Mouse (Mus musculus) midbrain, embryonic 16.5 days (tissue): Measurements from ENCODE around the gene Sipa1l3. TPM values are rescaled to one million over a fixed set of nuclear protein-coding genes. Genes with fewer than 3 reads are reported as not detected.

Source experiments
- ATAC-seq: fragments of 200-750 bp; cut with Nextera tagmentation; 2 replicates; pipeline ENCODE4 v1.8.0; 2017; ENCODE audit warnings: moderate TSS enrichment
- H3K27ac ChIP-seq: fragments of 300-500 bp; sonication (generic); 2 replicates; pipeline ENCODE4 v1.5.1; 2014; ENCODE audit warnings: mild to moderate bottlenecking, low read length, mixed read lengths
- H3K27me3 ChIP-seq: fragments of 300-500 bp; sonication (generic); 2 replicates; pipeline ENCODE4 v1.6.1; 2014; ENCODE audit warnings: low read depth, low read length, mixed read lengths; ENCODE audit not compliant: control insufficient read depth, insufficient read depth
- H3K36me3 ChIP-seq: fragments of 300-500 bp; sonication (generic); 2 replicates; pipeline ENCODE4 v1.6.1; 2014; ENCODE audit warnings: mild to moderate bottlenecking, low read length, moderate library complexity, mixed read lengths; ENCODE audit not compliant: control insufficient read depth, insufficient read depth
- H3K4me1 ChIP-seq: fragments of 300-500 bp; sonication (generic); 2 replicates; pipeline ENCODE4 v1.6.1; 2014; ENCODE audit warnings: mild to moderate bottlenecking, low read length, mixed read lengths; ENCODE audit not compliant: control insufficient read depth, insufficient read depth
- H3K4me2 ChIP-seq: fragments of 300-500 bp; sonication (generic); 2 replicates; pipeline ENCODE4 v1.6.1; 2014; ENCODE audit warnings: mild to moderate bottlenecking, low read length, mixed read lengths
- H3K4me3 ChIP-seq: fragments of 300-500 bp; sonication (generic); 2 replicates; pipeline ENCODE4 v1.5.1; 2014; ENCODE audit warnings: low read depth, mild to moderate bottlenecking, low read length, moderate library complexity, mixed read lengths
- H3K9ac ChIP-seq: fragments of 300-500 bp; sonication (generic); 2 replicates; pipeline ENCODE4 v1.6.1; 2014; ENCODE audit warnings: low read depth, low read length, mixed read lengths
- H3K9me3 ChIP-seq: fragments of 300-500 bp; sonication (generic); replicated peaks from 2 replicates; pipeline ENCODE4 v1.6.1; 2014; ENCODE audit warnings: mild to moderate bottlenecking, low read length, mixed read lengths; ENCODE audit not compliant: control insufficient read depth, poor library complexity, severe bottlenecking
- WGBS: fragments of 180-500 bp; shearing (Covaris S2); extraction: QIAGEN DNeasy Blood & Tissue Kit; methylation state at CpG from one replicate; pipeline ENCODE4 v1.1.7; 2014; 5-methylcytosine and 5-hydroxymethylcytosine counted together
- polyA plus RNA-seq: library from polyadenylated mRNA; unstranded; fragments of >200 nt; fragmentation: Nextera tagmentation; extraction: Ambion mirVana; gene quantifications from 2 replicates; pipeline ENCODE4 v1.2.1, GENCODE M21; 2015

Gene Sipa1l3
- polyA plus RNA-seq, 1 experiment from 2014 or later: 17.3 TPM

DNA sequence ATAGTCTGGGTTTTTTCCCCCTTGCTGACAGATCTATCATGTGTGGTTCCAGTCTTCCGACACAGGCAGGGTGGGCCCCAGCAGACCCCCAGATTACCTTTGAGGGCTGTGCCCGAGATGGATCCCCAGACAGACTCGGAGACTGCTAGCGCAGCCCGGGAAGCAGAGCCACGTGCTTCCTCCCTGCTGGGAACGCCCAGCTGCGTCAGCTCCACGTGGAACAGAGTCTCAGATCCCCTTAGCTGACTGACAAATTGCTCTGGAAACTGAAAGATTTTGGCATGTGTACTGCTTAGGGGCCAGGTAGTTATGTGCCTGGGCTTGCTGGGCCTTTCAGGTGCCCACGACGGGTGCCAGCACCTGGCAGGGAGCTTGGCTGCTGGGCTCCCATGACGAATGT, 176.7 kb downstream of the Sipa1l3 start:
- no peak overlapping the region for H3K9ac ChIP-seq

DNA sequence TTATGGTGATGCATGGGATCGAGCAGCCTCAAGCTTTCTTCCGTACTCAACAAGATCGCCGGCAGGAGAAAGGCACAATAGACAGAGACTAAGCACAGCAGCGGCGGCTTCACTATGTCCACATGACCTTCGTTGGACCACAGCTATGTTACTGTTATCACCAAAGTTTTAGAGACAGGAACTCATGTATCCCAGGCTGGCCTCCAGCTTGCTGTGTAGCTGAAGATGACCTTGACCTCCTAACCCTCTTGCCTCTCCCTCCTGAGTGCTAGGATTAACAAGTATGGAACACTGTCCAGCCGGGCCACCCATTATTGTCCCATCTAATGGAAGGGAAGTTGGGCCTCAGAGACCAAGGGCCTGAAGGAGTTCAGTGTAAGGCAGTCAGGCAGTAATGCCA, 177.6 kb downstream of the Sipa1l3 start:
- Histone ChIP-seq H3K4me2 (no peak overlapping the region), H3K9ac (no peak overlapping the region), H3K27me3 (no peaks in the 10 kb centered on the region), H3K36me3 (peaks cover 7% of the 10 kb centered on the region; the same call in 1 of the 2 replicates), H3K9me3 (no peaks in the 10 kb centered on the region), H3K27ac (no peak overlapping the region), H3K4me3 (no peak overlapping the region), H3K4me1 (peaks cover 5% of the 10 kb centered on the region)
- no peak for ATAC-seq
- 90% methylated on average over 8 of the region's 8 CpGs for WGBS

More for the DNA sequence above, 176.7 kb downstream of the Sipa1l3 start:
- Histone ChIP-seq H3K4me3 (no peak overlapping the region), H3K27me3 (no peaks in the 10 kb centered on the region), H3K27ac (no peak overlapping the region; the same call in 1 of the 2 replicates), H3K9me3 (no peaks in the 10 kb centered on the region), H3K36me3 (peaks cover 7% of the 10 kb centered on the region; the same call in 1 of the 2 replicates), H3K4me1 (peaks cover 5% of the 10 kb centered on the region), H3K4me2 (no peak overlapping the region)
- ATAC-seq: no peak
- 49% methylated on average over 12 of the region's 12 CpGs for WGBS

DNA sequence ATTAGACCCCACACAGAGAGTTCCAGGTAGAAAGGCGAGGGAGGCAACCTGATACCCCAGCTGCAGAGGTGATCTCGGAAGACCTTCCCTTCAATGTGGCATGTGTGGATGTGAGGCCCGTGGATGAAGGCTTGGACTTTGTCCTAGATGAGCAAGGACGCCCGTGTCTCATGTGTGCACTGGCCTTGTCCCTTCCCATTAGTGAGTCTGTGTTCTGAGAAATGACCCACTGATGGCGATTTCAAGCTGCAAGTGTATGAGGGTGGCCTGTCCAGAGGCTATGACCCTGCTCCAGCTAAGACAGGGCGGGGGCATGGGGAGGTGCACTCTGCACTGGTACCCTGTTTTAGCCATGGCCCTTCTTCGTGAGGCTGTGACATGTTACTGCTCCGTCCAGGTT, 178.2 kb downstream of the Sipa1l3 start:
- WGBS: 92% methylated on average over 9 of the region's 9 CpGs
- ATAC-seq: no peak
- no peak overlapping the region for H3K4me2 ChIP-seq

GRCm38 (mm10) chr7:29338984-29339679, 179.3 kb downstream of the Sipa1l3 start:
- H3K27ac ChIP-seq: no peak overlapping the region
- H3K9me3 ChIP-seq: no peaks in the 10 kb centered on the region
- H3K27me3 ChIP-seq: no peaks in the 10 kb centered on the region
- H3K4me1 ChIP-seq: peaks cover 5% of the 10 kb centered on the region
- ATAC-seq: no peak
- 84% methylated on average over 14 of the region's 14 CpGs for WGBS
- peaks cover 7% of the 10 kb centered on the region; the same call in 1 of the 2 replicates for H3K36me3 ChIP-seq
- H3K4me2 ChIP-seq: no peak overlapping the region
- H3K9ac ChIP-seq: no peak overlapping the region
- H3K4me3 ChIP-seq: no peak overlapping the region

More for the DNA sequence above, 178.2 kb downstream of the Sipa1l3 start:
- Histone ChIP-seq H3K27ac (no peak overlapping the region), H3K9me3 (no peaks in the 10 kb centered on the region), H3K4me3 (no peak overlapping the region), H3K4me1 (peaks cover 5% of the 10 kb centered on the region), H3K36me3 (peaks cover 7% of the 10 kb centered on the region; the same call in 1 of the 2 replicates), H3K27me3 (no peaks in the 10 kb centered on the region), H3K9ac (no peak overlapping the region)

DNA sequence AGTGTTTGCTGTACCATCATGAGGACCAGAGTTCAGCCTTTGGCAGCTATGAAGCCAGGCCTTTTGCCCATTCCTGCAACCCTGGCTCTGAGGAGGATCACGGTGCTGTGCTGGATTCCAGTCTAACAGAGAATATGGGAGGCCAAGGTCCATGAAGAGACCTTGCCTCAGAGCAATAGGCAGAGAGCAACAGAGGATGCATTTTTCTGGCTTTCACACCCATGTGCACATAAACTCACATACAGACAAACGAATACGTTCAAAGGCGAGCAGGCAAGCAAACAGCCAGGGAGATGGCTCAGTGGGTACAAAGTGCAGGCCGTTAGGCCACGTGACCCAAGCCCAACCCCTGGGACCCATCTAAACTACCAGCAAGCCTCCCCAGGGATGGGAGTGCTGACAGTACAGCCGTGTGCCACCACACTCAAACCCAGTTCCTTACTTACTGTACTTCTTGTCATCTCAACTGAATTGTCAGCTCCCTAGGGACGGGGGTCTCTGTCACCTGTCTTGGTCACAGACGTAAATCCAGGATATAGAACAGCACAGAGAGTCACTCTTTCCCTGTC, 180.0 kb downstream of the Sipa1l3 start:
- H3K9ac ChIP-seq: no peak overlapping the region
- ATAC-seq: no peak
- WGBS: 90% methylated on average over 9 of the region's 9 CpGs
- no peak overlapping the region for H3K4me3 ChIP-seq
- no peak overlapping the region for H3K4me2 ChIP-seq
- H3K9me3 ChIP-seq: no peaks in the 10 kb centered on the region
- H3K27ac ChIP-seq: no peak overlapping the region
- no peaks in the 10 kb centered on the region for H3K27me3 ChIP-seq
- peaks cover 8% of the 10 kb centered on the region for H3K4me1 ChIP-seq
- H3K36me3 ChIP-seq: peaks cover 7% of the 10 kb centered on the region; the same call in 1 of the 2 replicates

GRCm38 (mm10) chr7:29337766-29338165, 180.7 kb downstream of the Sipa1l3 start:
- Histone ChIP-seq H3K4me3 (no peak overlapping the region), H3K36me3 (peaks cover 7% of the 10 kb centered on the region), H3K4me1 (peaks cover 8% of the 10 kb centered on the region), H3K27ac (no peak overlapping the region), H3K9me3 (no peaks in the 10 kb centered on the region), H3K4me2 (no peak overlapping the region), H3K27me3 (no peaks in the 10 kb centered on the region), H3K9ac (no peak overlapping the region)
- 93% methylated on average over 2 of the region's 2 CpGs for WGBS
- ATAC-seq: no peak

- Histone ChIP-seq H3K4me1 (peaks cover 3% of the 10 kb centered on the region; the same call in 1 of the 2 replicates), H3K36me3 (peaks cover 10% of the 10 kb centered on the region), H3K27ac (no peak overlapping the region), H3K4me2 (no peak overlapping the region), H3K9ac (no peak overlapping the region), H3K9me3 (no peaks in the 10 kb centered on the region), H3K27me3 (no peaks in the 10 kb centered on the region), H3K4me3 (no peak overlapping the region)
- 72% methylated on average over 9 of the region's 9 CpGs for WGBS
- ATAC-seq: no peak
Measured at GRCm38 (mm10) chr7:29336795-29337319, 181.6 kb downstream of the Sipa1l3 start.

GRCm38 (mm10) chr7:29335841-29336671, 182.4 kb downstream of the Sipa1l3 start:
- Histone ChIP-seq H3K4me3 (no peak overlapping the region), H3K4me2 (no peak overlapping the region), H3K9me3 (no peaks in the 10 kb centered on the region), H3K36me3 (peaks cover 13% of the 10 kb centered on the region), H3K9ac (no peak overlapping the region), H3K4me1 (peaks cover 3% of the 10 kb centered on the region; the same call in 1 of the 2 replicates), H3K27ac (no peak overlapping the region), H3K27me3 (no peaks in the 10 kb centered on the region)
- 86% methylated on average over 6 of the region's 6 CpGs for WGBS
- ATAC-seq: no peak
